Mouse (Mus musculus): ENCODE data around the gene Camkk2. TPM values are rescaled to one million over a fixed set of nuclear protein-coding genes. Genes with fewer than 3 reads are reported as not detected.

Gene Camkk2
- total RNA-seq, 2 experiments from 2014 or later = 9.7 to 15.6 TPM

DNA sequence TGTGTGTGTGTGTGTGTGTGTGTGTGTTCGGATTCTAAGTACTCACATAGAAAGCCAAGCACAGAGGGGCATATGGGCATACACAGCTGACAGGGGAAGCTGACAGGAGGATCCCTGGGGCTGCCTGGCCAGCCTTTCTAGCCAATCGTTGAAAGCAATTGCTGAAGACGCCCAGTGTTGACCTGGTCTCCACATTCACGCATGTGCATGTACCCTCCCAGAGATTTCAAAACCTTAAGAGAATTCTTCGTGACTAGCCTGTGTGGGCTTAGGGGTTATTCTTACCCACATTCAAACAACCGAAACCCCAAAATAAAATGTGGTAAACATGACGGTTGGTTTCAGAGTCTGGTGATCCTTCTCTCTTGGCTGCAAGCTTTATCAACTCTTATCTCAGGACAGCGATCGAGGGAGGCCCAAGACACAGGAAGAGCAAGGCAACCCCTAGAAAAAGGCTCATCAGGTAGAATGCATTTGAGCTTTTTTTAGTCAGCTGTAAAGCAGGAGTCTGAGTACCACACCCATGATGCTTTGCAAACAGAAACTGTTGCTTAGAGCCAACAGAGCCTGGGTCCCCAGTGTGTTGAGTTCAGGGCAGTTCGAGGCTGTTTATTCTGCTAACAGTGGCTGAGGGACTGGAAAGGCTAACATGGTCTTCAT is 81.0 kb downstream of the Camkk2 start:
- DNase-seq = no peak

GRCm38 (mm10) chr5:122695516-122695915 is 83.7 kb downstream of the Camkk2 start:
- no peak for DNase-seq

DNA sequence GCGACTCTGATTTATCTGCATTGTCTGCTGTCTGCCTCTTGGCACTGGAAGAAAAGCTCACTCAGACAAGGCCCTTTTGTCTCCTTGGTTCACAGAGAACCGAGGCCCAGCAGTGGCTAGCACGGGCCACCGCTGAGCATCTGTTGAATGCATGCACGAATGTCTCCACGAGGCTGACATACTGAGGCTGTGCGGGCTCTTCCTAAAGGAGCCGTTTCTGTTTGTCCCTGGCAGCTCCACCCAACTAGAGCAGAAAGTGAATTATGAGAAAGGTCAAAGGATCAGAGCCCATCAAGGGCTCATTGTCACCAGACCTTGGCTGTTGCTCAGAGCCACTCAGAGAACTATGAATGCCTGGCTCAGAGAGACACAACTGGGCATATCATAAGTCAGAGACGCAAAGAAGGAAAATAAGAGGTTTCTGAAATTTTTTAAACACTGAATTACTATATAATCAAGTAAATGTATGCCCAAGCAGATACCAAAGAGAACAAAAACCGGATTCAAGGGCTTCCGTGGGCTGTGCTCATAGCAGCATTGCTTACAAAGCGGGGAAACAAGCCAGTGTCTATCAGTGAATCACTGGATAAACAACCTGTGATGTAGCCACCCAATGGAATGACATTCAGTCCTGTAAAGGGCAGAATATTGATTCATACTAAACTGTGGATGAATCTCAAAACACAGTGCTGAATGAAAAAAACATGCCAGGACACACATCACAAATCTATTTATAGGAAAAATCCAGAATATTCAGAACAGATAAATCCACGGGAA is 85.6 kb downstream of the Camkk2 start:
- no peak for DNase-seq

- DNase-seq = no peak
These were observed 88.7 kb downstream of the Camkk2 start for GRCm38 (mm10) chr5:122690486-122690885.

- no peak for DNase-seq
These were observed 90.1 kb downstream of the Camkk2 start for GRCm38 (mm10) chr5:122689153-122689552.

DNA sequence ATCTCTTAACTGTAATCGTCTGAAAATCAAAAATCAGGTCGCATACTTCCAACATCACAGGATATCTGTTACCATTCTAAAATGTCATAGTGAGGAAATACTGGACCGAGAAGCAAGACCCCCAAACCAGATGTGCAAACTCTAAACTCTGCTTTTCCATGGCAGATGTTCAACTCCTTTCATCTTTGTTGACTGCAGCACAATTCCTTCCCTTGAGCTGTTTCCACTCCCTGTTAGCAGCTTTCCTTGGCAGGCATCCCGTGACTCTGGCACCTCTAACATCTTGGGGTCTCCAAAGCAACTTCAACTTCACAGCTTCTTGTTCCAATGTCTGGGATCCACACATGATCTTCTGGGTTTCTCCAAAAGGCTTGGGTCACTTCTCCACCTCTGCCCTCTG is 91.8 kb downstream of the Camkk2 start:
- DNase-seq = no peak

DNA sequence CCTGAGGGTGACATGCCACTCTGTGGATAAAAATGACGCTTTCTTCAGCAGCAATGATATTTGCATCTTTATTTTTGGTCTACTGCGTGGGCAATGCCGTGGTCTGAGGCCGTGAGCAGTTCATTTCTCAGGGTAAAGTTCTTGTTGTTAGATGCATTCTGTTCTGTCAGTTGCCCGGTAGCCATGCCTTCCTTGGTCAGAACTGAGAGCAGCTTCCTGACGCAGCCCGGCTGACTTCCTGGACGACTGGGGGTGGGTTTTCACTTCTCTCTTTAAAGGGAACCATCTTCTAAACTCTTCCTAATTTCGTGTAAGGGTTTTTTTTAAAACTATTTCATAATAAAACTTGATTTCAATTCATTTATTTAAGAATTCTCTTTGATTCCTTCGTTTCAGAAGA is 95.3 kb downstream of the Camkk2 start:
- DNase-seq = no peak

GRCm38 (mm10) chr5:122681276-122681675 is 97.9 kb downstream of the Camkk2 start:
- no peak for DNase-seq

Small RNA genes within 50 kb of the gene (microRNA-seq; reads per million reads assigned to microRNA genes)
- gene Mir8115 = 1.3 reads per million in 2 experiments

Other genes starting within 250 kb of the Camkk2 start
- gene Ift81, start 164.9 kb downstream of the Camkk2 start, total RNA-seq (2021) = 1 to 10 TPM; 7.0 to 7.9 TPM
- gene P2rx7, start 135.5 kb downstream of the Camkk2 start, total RNA-seq (2021) = 1 to 10 TPM; 4.4 to 5.9 TPM
- 1 to 10 TPM; 6.2 to 9.6 TPM for gene P2rx4, start 71.9 kb downstream of the Camkk2 start, total RNA-seq (2021)
- gene Anapc5, start 41.9 kb upstream of the Camkk2 start, total RNA-seq (2021) = 100 to 1,000 TPM; 160 to 179 TPM
- 10 to 100 TPM; 12.7 to 15.9 TPM for gene Rnf34, start 70.6 kb upstream of the Camkk2 start, total RNA-seq (2021)
- gene Kdm2b, start 210.4 kb upstream of the Camkk2 start, total RNA-seq (2021) = 10 to 100 TPM; 18.4 to 23.8 TPM
- gene Orai1, start 235.7 kb upstream of the Camkk2 start, total RNA-seq (2021) = 10 to 100 TPM; 43.8 to 45.4 TPM